Mouse (Mus musculus) heart, postnatal 0 days (tissue): ENCODE measurements around the gene Eef1a1.

Experiments used
- CTCF ChIP-seq: IDR thresholded peaks from 2 replicates; pipeline ENCODE4 v1.5.1; 2016; ENCODE audit warnings: antibody characterized with exemption, control low read depth, low read depth
- EP300 ChIP-seq: IDR thresholded peaks from 2 replicates; pipeline ENCODE4 v1.6.1; 2016; ENCODE audit warnings: antibody characterized with exemption, low read depth

GRCm38 (mm10) chr9:78442579-78443392 lies 46.2 kb downstream of the Eef1a1 start, which contains the start of gene Cgas:
- no peak for TF ChIP-seq CTCF
- TF ChIP-seq EP300 = no peak
